Mouse (Mus musculus) T-cell, adult 2 months (primary cell): ENCODE measurements around the gene Ampd3.
A peak's percentile ranks its signal among the peaks of the same experiment; 100 is the strongest.

Source experiments
- DNase-seq: peaks from one replicate; pipeline ENCODE4 v3.0.0; 2022; ENCODE audit warnings: low spot score

The Ampd3 gene

GRCm38 (mm10) chr7:110843916-110844874 is 76.2 kb downstream of the Ampd3 start, which contains the start of gene Rnf141:
Gene Rnf141 (minus strand): TSS chr7:110844457.
- DNase-seq, result peak; percentile 94

- no peak for DNase-seq
Observed at GRCm38 (mm10) chr7:110847321-110847720, 79.3 kb downstream of the Ampd3 start.

- DNase-seq, result no peak
Observed at GRCm38 (mm10) chr7:110848371-110848770, 80.4 kb downstream of the Ampd3 start.

- no peak for DNase-seq
Observed at GRCm38 (mm10) chr7:110851541-110852203, 83.7 kb downstream of the Ampd3 start.

GRCm38 (mm10) chr7:110853611-110854010 is 85.6 kb downstream of the Ampd3 start:
- DNase-seq, result no peak

DNA sequence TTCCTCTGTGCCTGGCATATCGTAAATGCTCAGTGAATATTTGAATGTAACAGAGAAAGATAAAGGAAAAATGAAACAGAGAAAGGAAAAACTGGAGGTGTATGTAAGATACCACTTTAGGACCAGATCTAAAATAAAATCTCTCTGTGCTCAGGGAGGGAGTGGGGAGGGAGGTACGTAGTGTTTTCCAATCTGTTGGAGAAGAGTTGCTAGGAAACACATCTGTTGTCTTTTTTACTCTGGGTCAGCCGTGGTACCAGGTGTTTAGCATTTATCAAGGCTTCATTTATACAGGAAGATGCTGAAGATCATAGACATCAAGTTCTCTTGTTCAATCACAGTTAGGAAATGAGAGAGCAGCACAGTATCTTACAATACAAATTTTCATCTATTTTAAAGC is 86.5 kb downstream of the Ampd3 start:
- no peak for DNase-seq

DNA sequence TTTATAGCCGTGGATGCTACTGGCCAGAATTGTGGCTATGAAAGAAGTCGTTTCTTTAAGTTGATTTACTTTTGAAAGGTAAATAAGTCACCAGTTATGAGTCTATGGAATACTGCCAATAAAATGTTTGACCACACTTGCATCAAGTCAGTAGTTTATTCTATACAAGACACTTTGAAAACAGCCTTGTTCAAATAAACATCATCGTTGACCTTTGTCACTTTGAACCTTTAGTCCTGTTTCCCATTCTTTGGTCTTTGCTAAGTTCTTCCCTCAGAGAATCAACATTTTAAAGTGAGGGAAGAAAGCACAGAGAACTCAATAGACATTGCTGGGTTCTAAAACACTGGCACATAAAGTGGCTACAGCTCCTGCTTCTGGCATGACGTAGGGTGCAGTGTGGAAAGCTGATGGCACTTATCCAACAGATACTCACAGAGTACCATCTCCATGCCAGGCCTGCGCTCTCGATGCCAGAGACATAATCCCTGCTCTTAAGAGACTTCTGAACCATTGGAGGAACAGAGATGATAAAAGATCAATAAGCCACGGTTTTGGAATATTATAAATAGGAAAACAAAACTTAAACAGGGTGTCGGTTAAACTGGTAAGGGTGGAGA is 87.0 kb downstream of the Ampd3 start:
- no peak for DNase-seq

DNA sequence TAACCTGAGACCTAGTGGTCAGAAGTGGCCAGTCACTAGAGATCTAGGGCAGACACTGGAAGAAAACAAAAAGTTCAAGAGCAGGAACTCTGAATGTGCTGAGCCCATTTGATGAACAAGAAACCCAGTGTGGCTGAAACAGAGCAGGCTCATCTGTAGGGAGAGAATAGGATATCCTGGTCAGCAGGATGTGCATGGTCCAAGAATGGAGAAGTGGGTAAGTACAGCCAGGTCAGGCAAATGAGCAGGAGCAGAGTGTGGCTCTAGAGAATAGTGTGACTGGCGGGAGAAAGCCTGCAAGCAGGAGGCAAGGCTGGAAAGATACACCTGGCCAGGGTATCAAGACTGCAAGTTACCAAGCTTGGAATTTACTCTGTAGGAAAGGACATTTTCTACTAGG is 87.6 kb downstream of the Ampd3 start:
- no peak for DNase-seq

- DNase-seq, result no peak
Observed at GRCm38 (mm10) chr7:110860129-110860528, 92.1 kb downstream of the Ampd3 start.
